Mouse (Mus musculus): ENCODE results near the gene Lars2. TPM values are rescaled to one million over a fixed set of nuclear protein-coding genes. Genes with fewer than 3 reads are reported as not detected.

Lars2 gene
- total and polyA plus RNA-seq, 3 experiments, result 5.1 to 15,188 (median 765) TPM

DNA sequence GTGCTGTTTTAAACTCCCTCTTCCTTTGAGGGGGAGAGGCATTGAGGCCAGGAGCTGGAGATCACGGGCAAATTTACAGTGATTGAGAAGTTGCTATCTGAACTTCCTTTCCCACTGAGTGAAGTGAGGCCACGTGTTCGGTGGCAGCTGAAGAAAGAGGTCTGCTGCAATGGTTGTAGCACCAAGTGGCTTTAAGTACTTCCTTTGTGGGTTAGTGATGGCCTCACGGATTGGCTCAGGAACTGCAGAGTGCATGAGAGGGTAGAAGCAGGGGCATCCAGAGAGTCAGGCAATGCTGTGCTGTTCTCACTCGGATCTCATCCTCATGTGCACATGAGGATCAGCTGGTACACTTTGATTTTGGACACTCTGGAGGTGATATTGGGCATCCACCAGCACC, 131.2 kb downstream of the Lars2 start:
- no peak overlapping the region for H3K9ac ChIP-seq (ENCODE audit: insufficient read depth, low read depth)
- peaks cover 3 to 89% of the 10 kb centered on the region in 2 experiments; a peak in 2 of 4 replicates for H3K4me1 ChIP-seq (ENCODE audit: control insufficient read depth in 1 of 2, insufficient read depth in 2 of 2)
- H3K9me3 ChIP-seq (replicated peaks; ENCODE audit: low read length), result no peaks in the 10 kb centered on the region
- no peak overlapping the region for H3K4me2 ChIP-seq (ENCODE audit: insufficient read depth, low read depth, poor library complexity, severe bottlenecking)
- H3K79me2 ChIP-seq (replicated peaks; ENCODE audit: control insufficient read depth, extremely low read depth, insufficient read depth, poor library complexity, severe bottlenecking), result peaks cover 52% of the 10 kb centered on the region
- dilution Hi-C loops (cut with MboI; ENCODE audit: extremely low pct_ligation_motif_present, extremely low pct_unique_long_range_greater_than_20kb, low sequenced_read_pairs), result no loop called here
- peaks cover 38 to 83% of the 10 kb centered on the region in 2 experiments for H3K36me3 ChIP-seq (replicated peaks in 1 of 2; ENCODE audit: control insufficient read depth in 1 of 2, insufficient read depth in 1 of 2, low read length in 1 of 2)
- no peak overlapping the region for H3K4me3 ChIP-seq (replicated peaks in 1 of 3; ENCODE audit: low read depth in 2 of 3, low read length in 2 of 3, poor library complexity in 1 of 3)
- TF ChIP-seq GABPA (IDR thresholded peaks at IDR 0.05; ENCODE audit: insufficient replicate concordance, low read depth, low read length) (no peak), POLR2AphosphoS2 (IDR thresholded peaks at IDR 0.05; ENCODE audit: low read depth, low read length) (no peak), USF2 (conservative IDR thresholded peaks at IDR 0.05; ENCODE audit: low read depth, low read length) (no peak), BHLHE40 (IDR thresholded peaks at IDR 0.05; ENCODE audit: low read depth, low read length) (no peak), SMC3 (IDR thresholded peaks at IDR 0.05; ENCODE audit: low read depth, low read length) (no peak), MAX (IDR thresholded peaks at IDR 0.05; ENCODE audit: low read length) (no peak), NRF1 (IDR thresholded peaks at IDR 0.05; ENCODE audit: low read depth, low read length) (no peak), MXI1 (IDR thresholded peaks at IDR 0.05; ENCODE audit: low read depth, low read length) (no peak)
- DNase-seq (ENCODE audit: extremely low read depth), result no peak
- no peak overlapping the region for H3K27ac ChIP-seq (ENCODE audit: insufficient read depth, low read depth)
- H3K27me3 ChIP-seq (replicated peaks), result no peaks in the 10 kb centered on the region
- in situ Hi-C loops (cut with MboI; ENCODE audit: low pct_ligation_motif_present, low pct_unique_long_range_greater_than_20kb, low sequenced_read_pairs), result no loop called here

DNA sequence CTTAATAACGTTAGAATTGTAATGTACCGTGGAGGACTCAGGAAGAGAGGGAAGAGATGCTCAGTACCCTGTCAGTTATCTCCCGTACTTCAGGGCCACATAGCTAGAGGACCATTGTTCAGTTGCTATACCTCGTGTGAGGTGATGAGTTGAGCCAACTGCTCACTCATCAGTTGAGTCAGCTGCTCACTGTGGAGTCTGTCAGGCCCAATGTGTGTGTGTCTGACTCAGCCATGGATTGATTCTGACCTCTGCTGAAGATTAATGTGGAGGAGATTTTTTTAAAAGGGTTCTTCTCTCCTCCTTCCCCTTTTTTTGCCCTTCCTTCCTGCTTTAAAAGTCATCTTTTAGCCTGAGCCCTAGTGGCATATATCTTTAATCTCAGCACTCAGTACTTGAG, 133.8 kb downstream of the Lars2 start:
- H3K27ac ChIP-seq (ENCODE audit: insufficient read depth, low read depth), result no peak overlapping the region
- no peak overlapping the region for H3K4me3 ChIP-seq (replicated peaks in 1 of 3; ENCODE audit: low read depth in 2 of 3, low read length in 2 of 3, poor library complexity in 1 of 3)
- in situ Hi-C loops (cut with MboI; ENCODE audit: low pct_ligation_motif_present, low pct_unique_long_range_greater_than_20kb, low sequenced_read_pairs), result no loop called here
- H3K27me3 ChIP-seq (replicated peaks), result no peaks in the 10 kb centered on the region
- H3K9ac ChIP-seq (ENCODE audit: insufficient read depth, low read depth), result no peak overlapping the region
- H3K4me2 ChIP-seq (ENCODE audit: insufficient read depth, low read depth, poor library complexity, severe bottlenecking), result no peak overlapping the region
- TF ChIP-seq ZC3H11A (IDR thresholded peaks at IDR 0.05; ENCODE audit: low read depth, low read length) (no peak), PAX5 (IDR thresholded peaks at IDR 0.05; ENCODE audit: low read length) (no peak), MEF2A (IDR thresholded peaks at IDR 0.05; ENCODE audit: borderline replicate concordance, low read depth, low read length) (no peak), BHLHE40 (IDR thresholded peaks at IDR 0.05; ENCODE audit: low read depth, low read length) (no peak), ZKSCAN1 (IDR thresholded peaks at IDR 0.05; ENCODE audit: borderline replicate concordance, low read depth, low read length) (no peak), MYC (IDR thresholded peaks at IDR 0.05; ENCODE audit: low read depth, low read length) (no peak), ETS1 (conservative IDR thresholded peaks at IDR 0.05; ENCODE audit: low read depth, low read length) (no peak), IRF4 (IDR thresholded peaks at IDR 0.05; ENCODE audit: low read depth, low read length) (no peak), RAD21 (IDR thresholded peaks at IDR 0.05; ENCODE audit: low read depth, low read length) (no peak), ZMIZ1 (IDR thresholded peaks at IDR 0.05; ENCODE audit: low read depth, low read length) (no peak), TCF12 (IDR thresholded peaks at IDR 0.05; ENCODE audit: low read depth, low read length) (no peak), TBP (conservative IDR thresholded peaks at IDR 0.05; ENCODE audit: low read depth, low read length) (no peak), E2F4 (IDR thresholded peaks at IDR 0.05; ENCODE audit: insufficient replicate concordance, low read depth, low read length) (no peak), HCFC1 (IDR thresholded peaks at IDR 0.05; ENCODE audit: low read depth, low read length) (no peak), MAX (IDR thresholded peaks at IDR 0.05; ENCODE audit: low read length) (no peak), SMC3 (IDR thresholded peaks at IDR 0.05; ENCODE audit: low read depth, low read length) (no peak), MXI1 (IDR thresholded peaks at IDR 0.05; ENCODE audit: low read depth, low read length) (no peak), SIN3A (IDR thresholded peaks at IDR 0.05; ENCODE audit: low read length) (no peak)
- H3K9me3 ChIP-seq (replicated peaks; ENCODE audit: low read length), result no peaks in the 10 kb centered on the region
- peaks cover 30% of the 10 kb centered on the region for H3K79me2 ChIP-seq (replicated peaks; ENCODE audit: control insufficient read depth, extremely low read depth, insufficient read depth, poor library complexity, severe bottlenecking)
- dilution Hi-C loops (cut with MboI; ENCODE audit: extremely low pct_ligation_motif_present, extremely low pct_unique_long_range_greater_than_20kb, low sequenced_read_pairs), result no loop called here
- no peak for DNase-seq (ENCODE audit: extremely low read depth)
- H3K4me1 ChIP-seq (ENCODE audit: control insufficient read depth in 1 of 2, insufficient read depth in 2 of 2), result peaks cover 6 to 96% of the 10 kb centered on the region in 2 experiments; a peak in 3 of 4 replicates
- H3K36me3 ChIP-seq (replicated peaks in 1 of 2; ENCODE audit: control insufficient read depth in 1 of 2, insufficient read depth in 1 of 2, low read length in 1 of 2), result peaks cover 58 to 82% of the 10 kb centered on the region in 2 experiments

Measured in CH12.LX (cell line).